11 mouse cellular contexts compared by ENCODE assay signal in the genomic region with DNA sequence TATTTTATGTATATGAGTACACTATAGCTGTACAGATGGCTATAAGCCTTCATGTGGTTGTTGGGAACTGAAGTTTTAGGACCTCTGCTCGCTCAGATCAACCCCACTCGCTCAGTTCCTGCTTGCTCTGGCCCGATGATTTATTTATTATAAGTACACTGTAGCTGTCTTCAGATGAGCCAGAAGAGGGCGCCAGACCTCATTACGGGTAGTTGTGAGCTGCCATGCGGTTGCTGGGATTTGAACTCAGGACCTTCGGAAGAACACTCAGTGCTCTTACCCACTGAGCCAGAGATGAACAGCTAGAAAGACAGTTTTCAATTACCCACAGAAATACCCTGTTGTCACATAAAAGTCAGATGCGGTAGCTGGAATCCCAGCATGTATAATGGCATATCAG. TPM values are rescaled to one million over a fixed set of nuclear protein-coding genes. Genes with fewer than 3 reads are reported as not detected.
DNase-seq lines count a peak whose midpoint lies in the region; ATAC-seq and TF ChIP-seq lines count a peak whose summit lies in the region.
"Had no signal": no experiment of that assay in that cellular context is flagged by ENCODE, and none has a peak within 500 bp of the region (broad histone marks: within the 10 kb centered on the region; RNA-seq: fewer than 3 reads in every experiment).

No protein-coding gene starts in this region.

- TF ChIP-seq CTCF in kidney, postnatal 0 days (IDR thresholded peaks at IDR 0.05; ENCODE audit: low read depth), result peak; percentile 48

- H3K4me3 ChIP-seq in kidney, postnatal 0 days (replicated peaks; ENCODE audit: low read depth, low read length), result no peak overlapping the region
- H3K4me3 ChIP-seq: forebrain, embryonic 13.5 days had no signal

- no peak overlapping the region for H3K9ac ChIP-seq in kidney, postnatal 0 days (ENCODE audit: low read depth, low read length)
- H3K9ac ChIP-seq: forebrain, embryonic 13.5 days had no signal

- H3K27ac ChIP-seq in kidney, postnatal 0 days, result no peak overlapping the region
- H3K27ac ChIP-seq: forebrain, embryonic 13.5 days had no signal

- no peak overlapping the region for H3K4me2 ChIP-seq in kidney, postnatal 0 days (ENCODE audit: low read length)
- H3K4me2 ChIP-seq: forebrain, embryonic 13.5 days had no signal

- no peaks in the 10 kb centered on the region for H3K36me3 ChIP-seq in kidney, postnatal 0 days (ENCODE audit: insufficient read depth, low read length)

- H3K4me1 ChIP-seq in kidney, postnatal 0 days (replicated peaks; ENCODE audit: insufficient read depth, low read length), result no peaks in the 10 kb centered on the region

- H3K9me3 ChIP-seq in kidney, postnatal 0 days (replicated peaks; ENCODE audit: low read length), result no peaks in the 10 kb centered on the region
- H3K9me3 ChIP-seq: forebrain, embryonic 13.5 days had no signal

- H3K27me3 ChIP-seq in kidney, postnatal 0 days (ENCODE audit: insufficient read depth, low read length), result no peaks in the 10 kb centered on the region
- H3K27me3 ChIP-seq: forebrain, embryonic 13.5 days had no signal

- no peak for ATAC-seq in kidney, postnatal 0 days (replicated peaks; ENCODE audit: low FRiP score, low read depth)
- peak; percentile 33 for ATAC-seq in CD4-positive, CD25-positive, alpha-beta regulatory T cell, adult 4 months
- ATAC-seq: activated CD4-positive, CD25-positive, alpha-beta regulatory T cell, adult 4 months; forebrain, embryonic 13.5 days had no signal

- DNase-seq in kidney, postnatal 0 days (ENCODE audit: low spot score), result no peak
- no peak for DNase-seq in kidney, adult 11 months
- peak; percentile 19 for DNase-seq in brain, adult 2 months (ENCODE audit: low read depth, low spot score)
- DNase-seq in spleen, postnatal 36 days (ENCODE audit: low spot score in 2 of 2), result peak; percentile 17 to 22
- no peak for DNase-seq in testis, postnatal 14 days (ENCODE audit: low spot score)
- DNase-seq in adrenal gland, adult 18-20 months (ENCODE audit: low spot score in 2 of 2), result no peak
- DNase-seq in kidney, postnatal 10 days, result no peak
- DNase-seq: right cerebral cortex, adult 18-20 months had no signal

- WGBS in kidney, postnatal 0 days, result 88% methylated on average over 8 of the region's 8 CpGs

RNA-seq across cellular contexts. Expression of gene Zfp654, which starts 5.5 kb away (rescaled TPM):
- polyA plus RNA-seq in kidney, postnatal 0 days (2015; fragmentation: Nextera tagmentation; extraction: Ambion mirVana), result 5.1 TPM in 2 replicates
- 10 to 100 TPM in 1 of 2 experiments, 1 to 10 TPM in 1; 6.1 to 10.7 TPM for polyA plus RNA-seq in CD4-positive, CD25-positive, alpha-beta regulatory T cell, adult 4 months (2017; shearing (Covaris generic))
- 10 to 100 TPM; 20.6 to 23.3 TPM for total RNA-seq in adrenal gland, adult 18-20 months (2021)

RNA-seq across cellular contexts. Expression of gene Cggbp1, which starts 5.8 kb away (rescaled TPM):
- polyA plus RNA-seq in kidney, postnatal 0 days (2015; fragmentation: Nextera tagmentation; extraction: Ambion mirVana), result 64.2 and 66.4 TPM in 2 replicates
- polyA plus RNA-seq in CD4-positive, CD25-positive, alpha-beta regulatory T cell, adult 4 months (2017; shearing (Covaris generic)), result 10 to 100 TPM; 24.4 to 41.1 TPM
- 100 to 1,000 TPM; 125 to 140 TPM for total RNA-seq in adrenal gland, adult 18-20 months (2021)

Comparison
In these comparisons a context has a peak if more than half of its experiments do, and no peak if none do; other contexts are left out.
1. DNase-seq: peak in brain, adult 2 months (single experiment) and spleen, postnatal 36 days (2 of 2); none in kidney, postnatal 0 days (single experiment), kidney, adult 11 months (single experiment), testis, postnatal 14 days (single experiment), adrenal gland, adult 18-20 months (0 of 2) and kidney, postnatal 10 days (single experiment).